Mouse (Mus musculus) 3134 (cell line): Measurements from ENCODE around the gene Vsig8.

ENCODE experiments used
- DNase-seq: peaks from one replicate; pipeline ENCODE4 v3.0.0-alpha.2; 2011; ENCODE audit warnings: low spot score; ENCODE audit not compliant: insufficient read length; ENCODE audit errors: extremely low read depth

The Vsig8 gene

DNA sequence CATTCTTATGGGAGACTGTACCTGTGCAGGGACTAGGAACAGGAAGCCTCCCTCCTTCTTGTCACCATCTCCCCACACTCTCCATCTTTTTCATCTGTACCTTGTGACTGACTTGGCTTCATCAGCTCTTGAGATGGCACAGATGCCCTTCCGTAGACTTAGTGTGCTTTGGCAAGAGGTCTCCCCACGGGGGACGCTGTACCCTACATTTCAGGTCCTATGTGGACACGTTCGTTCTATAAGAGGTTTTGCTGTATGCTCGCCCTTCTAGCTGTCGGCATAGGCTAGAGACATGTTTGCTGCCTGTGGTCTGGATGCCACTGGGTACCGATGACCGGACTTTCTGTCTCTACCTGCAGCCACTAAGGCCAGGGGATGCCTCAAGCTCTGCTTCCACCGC is 28.3 kb upstream of the Vsig8 start:
- no peak for DNase-seq

DNA sequence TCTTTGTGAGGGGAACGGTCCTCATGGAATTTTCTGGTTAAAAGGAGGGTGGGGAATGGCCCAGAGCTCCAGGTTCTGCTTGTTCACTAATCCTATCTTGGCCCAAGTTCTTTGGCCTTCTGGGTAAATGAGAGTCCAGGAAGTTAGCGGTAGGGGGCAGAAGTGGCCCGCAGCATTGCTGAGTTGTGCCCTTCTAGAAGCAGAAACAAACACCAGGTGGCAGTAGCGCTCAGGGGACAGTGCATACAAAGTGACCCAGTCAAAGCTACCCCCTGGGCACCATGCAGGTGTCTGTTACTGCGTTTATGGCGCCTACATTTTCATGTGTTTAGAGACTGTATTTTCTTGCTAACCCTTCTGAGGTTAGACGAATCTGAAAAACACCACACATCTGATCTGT is 27.0 kb upstream of the Vsig8 start:
- DNase-seq, result peak; percentile 57

DNA sequence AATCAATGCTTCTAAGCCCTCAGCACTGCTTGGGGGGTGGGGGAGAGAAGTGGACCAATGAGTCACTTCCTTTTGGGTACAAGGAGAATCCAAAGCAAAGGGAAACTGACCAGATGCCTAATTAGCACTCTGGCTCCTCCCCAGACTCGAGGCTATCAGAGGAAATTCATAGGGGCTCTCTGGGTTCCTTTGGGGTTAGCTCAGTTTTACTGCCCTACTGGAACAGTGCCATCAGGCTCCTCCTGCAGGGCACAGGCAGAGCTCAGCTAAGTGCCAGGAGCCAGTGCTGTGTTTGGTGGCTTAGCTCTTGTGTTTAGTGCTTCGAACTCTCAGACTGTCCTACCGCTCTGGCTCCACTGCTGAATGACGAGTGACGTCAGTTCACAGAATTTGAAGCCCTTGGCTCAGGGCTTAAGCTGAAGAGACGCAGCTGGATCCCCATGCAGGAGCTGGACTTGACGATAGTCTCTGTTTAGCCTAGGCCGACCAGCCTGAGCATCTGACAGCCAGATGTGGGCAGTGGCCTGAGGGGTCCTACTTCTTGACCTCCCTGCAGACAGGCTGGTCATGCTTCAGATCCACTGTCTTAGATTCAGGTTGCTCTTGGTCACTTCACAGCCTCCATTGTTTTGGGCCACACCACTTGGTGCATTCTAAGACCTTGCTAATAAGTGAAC is 25.1 kb upstream of the Vsig8 start:
- peak; percentile 37 for DNase-seq

DNA sequence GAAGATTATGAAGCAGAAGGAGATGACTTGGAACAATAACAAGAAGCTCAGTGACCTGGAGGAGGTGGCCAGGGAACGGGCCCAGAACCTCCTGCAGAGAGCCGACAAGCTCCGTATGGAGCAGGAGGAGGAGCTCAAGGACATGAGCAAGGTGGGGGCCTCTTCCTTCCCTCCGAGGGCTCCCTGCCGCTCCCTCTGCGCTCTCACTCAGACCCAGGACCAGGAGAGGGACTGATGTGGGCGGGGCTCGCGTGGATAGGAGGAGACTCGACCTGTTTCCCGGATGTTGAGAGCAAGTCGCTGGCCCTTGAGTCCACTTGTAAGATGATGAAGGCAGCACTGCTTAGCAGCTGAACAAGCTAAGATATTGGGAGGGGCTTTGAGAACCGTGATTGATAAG is 23.2 kb upstream of the Vsig8 start:
- DNase-seq, result no peak

DNA sequence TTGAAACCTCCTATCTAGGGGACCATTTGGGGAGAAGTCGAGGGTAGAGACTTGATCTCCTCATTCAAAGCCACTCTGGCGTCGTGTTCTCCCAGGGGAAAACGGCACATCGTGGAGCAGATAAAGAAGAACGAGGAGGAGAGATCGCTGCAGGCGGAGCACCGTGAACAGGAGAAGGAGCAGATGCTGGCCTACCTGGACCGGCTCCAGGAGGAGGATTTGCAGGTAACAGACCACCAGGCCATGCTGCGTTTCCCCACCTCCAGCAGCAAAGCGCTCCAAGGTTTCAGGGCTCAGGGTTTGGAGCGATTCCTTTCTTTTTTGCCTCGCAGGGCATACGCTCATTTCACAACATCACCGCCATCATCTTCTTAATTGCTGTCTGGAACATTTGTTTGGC is 20.6 kb upstream of the Vsig8 start:
- no peak for DNase-seq

DNA sequence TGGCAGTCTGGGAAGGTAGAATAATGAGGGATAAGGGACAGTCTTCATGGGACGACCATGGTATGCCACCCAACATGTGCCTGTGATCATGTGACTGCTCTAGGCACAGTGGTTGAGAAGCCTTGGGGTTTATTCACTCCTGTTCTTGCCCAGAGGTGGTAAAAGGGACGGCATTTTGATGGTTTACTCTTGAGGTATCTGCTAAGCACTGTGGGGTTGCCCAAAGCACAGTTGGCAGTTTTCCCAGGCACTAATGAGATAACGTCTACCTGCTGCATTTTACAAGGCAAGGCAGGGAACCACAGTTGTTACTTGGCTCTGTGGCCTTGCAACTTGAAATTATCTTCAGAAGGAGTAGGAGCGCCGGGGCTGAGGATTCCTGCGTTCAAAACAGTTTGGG is 15.9 kb upstream of the Vsig8 start:
- no peak for DNase-seq

DNA sequence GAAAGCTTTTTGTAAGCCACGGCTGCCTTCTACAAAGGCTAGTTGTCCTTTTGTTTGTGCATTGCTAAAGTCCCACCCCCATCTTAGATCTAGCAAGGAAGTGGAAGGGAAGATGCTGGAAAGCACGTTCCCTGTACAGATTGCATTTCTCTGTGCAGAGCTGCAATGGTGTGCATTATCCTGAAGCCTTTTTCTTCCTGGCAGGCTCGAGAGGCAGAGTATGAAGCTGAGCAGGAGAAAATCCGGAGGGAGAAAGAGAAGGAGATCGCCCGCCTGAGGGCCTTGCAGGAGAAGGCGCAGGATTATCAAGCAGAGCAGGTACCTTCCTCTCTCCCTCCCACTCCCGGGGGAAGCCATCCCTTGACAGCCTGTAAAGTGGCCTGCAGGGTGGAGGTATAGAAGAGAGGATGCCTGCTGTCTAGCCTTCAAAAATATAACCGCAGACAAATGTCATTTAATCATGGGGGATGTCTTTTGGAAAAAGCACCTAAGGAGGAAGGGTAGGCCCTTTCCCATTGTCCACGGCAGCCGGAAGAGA is 15.4 kb upstream of the Vsig8 start:
- DNase-seq, result no peak

DNA sequence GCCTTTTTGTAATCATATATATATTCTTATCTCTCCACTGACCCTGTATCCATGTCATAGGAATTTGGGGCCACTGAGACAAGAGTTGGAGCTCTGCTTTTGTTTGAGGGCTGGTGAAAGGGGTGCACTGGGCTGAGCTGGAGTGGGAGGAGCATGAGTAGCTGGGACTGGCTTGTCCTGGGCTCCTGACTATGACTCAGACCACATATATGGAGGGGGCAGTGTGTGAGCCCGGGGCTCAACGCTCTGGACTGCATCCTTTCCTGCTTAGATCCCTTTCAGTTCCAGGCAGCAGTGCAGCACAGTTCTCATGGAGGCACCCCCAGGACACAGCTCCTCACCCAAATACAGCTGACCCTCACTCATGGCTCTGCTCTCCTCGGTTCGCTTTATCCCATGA is 9.7 kb upstream of the Vsig8 start:
- DNase-seq, result peak; percentile 34

DNA sequence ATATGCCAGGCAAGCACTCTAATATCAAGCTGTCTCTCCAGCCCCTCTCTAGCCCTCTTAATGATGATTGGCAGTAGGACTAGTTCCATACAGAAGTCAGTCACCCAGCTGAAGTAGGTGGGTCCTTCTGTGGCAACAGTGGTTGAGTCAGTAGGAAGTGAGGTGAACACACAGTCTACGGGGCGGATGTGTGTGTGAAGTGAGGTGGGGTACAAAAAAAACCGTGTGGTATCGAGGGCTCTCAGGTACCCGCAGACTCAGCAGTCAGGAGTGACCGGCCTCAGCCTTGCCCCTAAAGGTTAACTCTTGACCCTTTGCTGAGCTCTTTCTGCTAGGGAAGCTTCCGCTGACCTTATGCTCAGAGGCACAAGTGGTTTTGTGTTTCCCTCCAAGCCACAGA is 7.2 kb upstream of the Vsig8 start:
- no peak for DNase-seq

DNA sequence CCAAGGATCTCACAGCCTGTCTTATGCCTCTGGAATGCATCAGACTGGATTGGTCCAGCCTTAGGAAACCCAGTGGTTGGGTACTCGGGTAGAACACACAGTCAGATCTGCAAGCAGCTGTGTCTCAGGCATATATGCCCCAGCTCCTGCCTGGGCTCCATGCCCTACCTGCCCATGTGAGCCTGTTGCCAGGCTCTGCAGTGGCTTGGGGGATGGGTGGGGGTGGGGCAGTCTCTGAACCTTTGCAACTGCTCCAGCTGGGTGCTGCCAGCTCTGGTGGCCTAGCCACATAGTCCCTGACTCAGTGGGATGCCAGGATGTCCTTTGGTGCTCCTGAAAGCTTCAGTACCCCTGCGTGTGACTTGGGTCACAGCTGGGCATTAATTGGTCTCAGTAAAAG is 6.4 kb upstream of the Vsig8 start:
- DNase-seq, result no peak

DNA sequence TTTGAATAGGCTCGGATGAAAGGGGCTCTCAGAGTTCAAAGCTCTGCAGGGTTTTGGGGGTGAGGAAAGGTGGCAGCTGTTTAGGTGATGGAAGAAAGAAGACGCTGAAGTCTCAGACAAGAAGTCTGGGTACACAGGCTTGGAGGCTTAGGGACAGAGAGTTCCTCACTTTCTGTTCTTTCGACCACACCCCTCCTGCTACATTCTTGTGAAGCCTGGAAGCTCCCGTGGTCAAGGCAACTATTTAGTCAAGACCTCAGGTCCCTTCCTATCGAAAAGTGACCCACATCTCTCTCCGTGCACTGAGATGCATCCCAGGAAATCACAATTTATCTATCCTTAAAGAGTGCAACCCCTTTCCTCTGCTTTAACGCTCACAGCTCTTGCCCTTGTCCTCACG is 6.0 kb upstream of the Vsig8 start:
- DNase-seq, result no peak

DNA sequence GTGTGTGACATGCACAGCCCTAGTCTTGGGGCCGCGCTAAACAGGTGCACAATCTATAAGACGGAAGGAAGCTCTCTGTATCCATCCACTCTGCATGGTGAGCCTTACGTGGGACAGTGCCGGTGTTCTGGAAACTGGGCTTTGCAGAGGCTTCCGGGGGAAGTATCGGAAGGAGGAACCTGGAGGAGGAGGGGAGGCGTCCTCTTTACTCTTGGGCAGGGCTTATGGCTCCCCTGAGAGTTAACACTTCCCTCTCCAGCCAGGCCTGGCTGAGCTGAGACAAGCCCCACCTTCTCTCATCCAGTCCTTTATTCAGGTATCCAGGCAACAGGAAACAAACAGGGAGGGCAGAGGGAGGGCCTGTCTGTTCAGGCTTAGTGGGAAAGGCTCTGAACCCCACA is 5.2 kb upstream of the Vsig8 start:
- DNase-seq, result no peak

DNA sequence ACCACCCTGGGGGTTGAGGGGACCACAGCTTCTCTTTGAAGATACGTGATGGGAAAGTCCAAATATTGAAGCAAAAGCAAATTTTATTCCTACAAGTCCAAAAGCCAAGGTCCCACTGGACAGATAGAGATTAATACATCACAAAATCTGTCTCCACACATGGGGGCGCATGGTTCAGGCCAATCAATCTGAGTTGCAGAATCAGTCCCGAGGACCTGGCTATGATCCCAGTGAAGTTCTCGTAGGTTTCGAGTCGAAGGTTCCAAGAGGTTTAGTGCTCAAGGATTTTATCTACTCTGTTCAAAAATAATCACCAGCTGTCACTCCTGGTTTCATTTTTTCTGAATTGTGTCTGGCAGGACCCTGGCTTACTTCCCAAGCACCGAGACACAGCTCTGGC is 4.7 kb upstream of the Vsig8 start:
- DNase-seq, result no peak

DNA sequence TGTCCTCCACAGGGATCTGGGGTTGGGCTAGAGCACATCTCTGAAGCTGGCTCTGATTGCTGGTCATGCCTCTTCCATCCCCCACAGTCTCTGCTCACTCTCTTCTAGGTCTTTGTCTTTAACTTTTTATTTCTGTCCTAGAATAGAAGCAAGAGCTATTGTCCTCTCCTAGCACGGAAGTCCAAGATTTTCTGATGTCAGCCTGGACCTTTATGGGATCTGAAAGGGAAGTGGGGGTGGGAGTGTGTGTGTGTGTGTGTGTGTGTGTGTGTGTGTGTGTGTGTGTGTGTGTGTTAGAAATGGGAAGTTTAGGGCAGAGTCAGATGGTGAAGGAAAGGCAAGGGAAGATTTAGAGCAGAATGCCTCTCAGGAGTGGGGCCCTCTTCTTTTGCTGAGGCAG is 3.1 kb upstream of the Vsig8 start:
- no peak for DNase-seq

DNA sequence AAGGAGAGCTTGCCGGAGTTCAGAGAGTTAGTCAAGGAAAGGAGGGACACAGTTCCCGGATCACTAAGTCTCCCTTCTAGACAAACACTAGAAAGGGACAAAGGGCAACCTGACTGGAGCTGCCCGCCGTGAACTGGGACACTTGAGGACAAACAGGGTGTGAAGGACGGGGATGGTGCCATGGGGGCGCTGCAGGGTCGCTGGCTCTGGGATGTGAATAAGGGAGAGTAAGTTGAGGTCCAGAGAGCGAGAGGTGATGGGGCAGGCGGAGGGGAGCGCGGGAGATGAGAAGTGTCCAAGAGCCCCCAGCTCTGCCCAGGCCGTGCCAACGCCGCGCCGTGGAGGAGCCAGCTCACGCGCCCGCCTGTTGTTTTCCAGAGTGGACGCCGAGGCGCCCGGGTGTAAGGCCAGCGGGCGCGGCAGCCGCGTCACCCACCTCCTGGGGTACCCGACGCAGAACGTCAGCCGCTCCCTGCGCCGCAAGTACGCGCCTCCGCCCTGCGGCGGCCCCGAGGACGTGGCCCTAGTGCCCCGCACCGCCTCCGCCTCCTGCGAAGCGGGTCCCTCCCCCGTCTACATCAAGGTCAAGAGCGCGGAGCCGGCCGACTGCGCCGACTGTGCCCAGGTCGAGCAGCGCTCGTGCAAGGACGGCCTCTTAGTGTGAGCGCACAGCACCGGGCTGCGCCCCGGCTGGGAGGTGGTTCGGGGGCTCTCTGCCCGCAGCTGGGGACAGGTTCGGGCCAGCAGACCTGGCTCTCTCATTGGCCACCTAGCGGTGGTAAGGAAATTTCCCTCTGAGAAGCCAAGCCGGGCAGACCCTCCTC is 7.1 kb downstream of the Vsig8 start:
- no peak for DNase-seq

DNA sequence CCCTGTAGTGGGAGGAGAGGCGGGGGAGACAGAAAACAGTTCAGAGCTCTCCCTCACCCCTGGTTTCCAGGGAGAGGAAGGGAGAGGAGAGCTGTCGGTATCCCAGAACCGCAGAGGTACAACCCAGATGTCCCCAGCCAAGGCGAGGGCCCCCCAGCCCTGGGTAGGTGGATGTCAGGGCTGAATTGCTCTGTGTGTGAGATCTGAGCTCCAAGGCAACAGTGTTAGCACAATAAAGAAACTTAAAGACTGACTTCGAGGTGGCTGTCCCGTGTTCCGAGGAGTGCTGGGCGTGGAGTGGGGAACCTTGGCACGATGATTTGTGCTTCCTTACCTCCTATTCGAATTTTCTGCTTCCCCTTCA is 7.7 kb downstream of the Vsig8 start:
- DNase-seq, result no peak

DNA sequence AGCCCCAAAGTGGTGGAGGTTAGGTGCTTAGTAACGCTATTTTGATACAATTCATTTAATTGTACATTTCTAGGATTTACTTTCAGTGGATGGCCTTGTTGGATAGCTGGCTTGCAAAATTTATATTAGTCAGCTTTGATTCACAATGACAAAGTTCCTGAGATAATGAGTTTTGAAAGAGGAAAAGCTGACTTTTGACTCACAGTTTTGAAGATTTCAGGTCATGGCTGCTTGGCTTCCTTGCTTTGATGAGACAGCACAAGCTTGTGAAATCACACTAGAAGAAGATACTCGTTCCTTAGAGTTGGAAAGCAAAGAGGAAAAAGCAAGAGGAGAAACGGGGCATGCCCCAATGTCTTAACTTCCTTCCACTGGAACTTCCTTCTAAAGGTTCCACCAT is 10.4 kb downstream of the Vsig8 start:
- DNase-seq, result no peak

DNA sequence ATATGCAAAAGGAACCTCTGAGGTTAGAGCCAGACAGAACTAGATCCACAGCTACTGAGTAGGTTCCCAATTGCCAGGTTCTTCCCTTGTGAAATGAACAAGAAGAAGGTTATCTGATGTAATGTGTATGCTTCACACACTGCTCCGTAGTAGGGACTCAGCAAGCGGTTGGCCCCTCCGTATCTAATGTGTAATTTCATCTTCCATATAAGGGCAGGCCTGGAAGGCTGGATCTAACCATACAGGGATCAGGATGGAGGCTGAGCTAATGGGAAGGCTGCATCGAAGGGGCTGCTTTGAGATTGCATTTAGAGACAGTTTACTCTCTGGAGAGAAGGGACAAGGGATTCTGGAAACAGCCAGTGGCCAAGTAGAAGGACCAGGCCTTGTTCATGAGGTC is 12.0 kb downstream of the Vsig8 start:
- DNase-seq, result no peak

DNA sequence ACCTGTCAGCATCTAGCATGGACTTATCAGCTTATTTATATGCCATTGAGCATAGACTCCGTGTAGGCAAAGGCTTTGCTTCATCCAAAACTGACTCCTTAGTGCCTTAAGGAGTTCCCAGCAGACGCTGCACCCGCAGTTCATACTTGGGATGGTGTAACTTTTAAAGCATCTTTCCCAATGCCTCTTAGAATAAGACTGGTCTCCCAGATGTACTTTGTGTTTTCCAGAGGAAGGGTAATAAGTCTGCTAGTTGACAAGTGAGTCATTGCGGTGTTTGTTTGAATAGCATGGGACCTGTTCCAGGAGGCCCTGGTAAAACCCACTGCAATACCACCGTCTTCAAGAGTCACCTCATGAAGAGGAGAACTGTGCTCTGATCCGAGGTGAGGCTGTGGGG is 24.4 kb downstream of the Vsig8 start:
- peak; percentile 65 for DNase-seq

DNA sequence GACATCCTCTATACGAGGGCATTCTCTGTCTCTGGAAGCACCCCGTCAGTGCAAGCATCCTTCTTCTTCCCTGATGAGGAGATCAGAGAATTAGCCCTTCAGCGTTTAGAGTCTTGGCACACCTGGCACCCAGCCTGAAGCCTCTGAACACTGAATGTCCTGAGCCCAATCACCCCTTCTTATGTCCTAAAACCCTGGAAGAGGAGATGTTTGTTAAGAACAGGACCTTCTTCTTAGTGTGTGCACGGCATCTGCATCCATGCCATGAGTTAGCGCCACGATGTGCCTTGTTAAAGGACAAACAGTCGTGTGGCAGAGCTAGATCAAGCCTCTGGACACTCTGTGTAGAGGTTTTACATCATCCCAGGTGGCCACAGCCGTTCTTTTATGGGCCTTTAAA is 26.7 kb downstream of the Vsig8 start:
- DNase-seq, result no peak

DNA sequence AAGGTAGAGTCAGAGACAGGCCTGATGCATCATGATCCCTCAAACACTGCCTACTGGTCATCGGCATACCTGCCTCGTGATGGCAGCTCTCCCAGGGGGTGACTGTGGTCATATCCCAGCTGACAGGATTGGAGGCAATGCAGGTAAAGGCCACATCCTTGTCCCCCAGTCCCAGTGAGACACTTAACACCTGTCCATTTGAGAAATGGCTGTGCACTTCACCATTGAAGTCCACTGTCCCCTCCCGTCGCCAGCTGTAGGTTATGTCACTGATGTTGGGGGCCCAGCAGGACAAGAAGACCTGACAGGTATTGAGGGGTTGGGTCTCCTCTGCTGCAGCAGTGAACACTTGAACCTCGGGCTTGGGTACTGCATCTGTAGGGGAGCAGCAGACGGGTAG is 28.5 kb downstream of the Vsig8 start:
- no peak for DNase-seq

DNA sequence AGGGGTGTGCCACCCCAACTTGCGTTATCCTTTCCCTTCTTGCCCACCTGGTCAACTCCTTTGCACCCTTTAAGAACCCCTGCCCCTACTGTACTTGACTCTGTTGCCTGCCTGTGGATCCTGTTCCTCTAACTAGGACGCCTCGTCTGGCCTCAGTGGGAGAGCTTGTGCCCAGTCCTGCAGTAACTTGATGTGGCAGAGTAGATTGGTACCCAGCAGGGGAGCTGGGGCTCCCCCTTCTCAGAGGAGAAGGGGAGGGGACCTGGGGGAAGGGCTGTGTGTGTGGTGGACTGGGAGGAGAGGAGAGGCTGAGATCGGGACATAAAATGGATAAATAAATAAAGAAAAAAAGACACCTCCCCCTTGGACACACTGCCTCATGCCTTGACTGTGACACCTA is 29.3 kb downstream of the Vsig8 start:
- no peak for DNase-seq
